Mouse (Mus musculus): Measurements from ENCODE around the gene Cisd3. TPM values are rescaled to one million over a fixed set of nuclear protein-coding genes. Genes with fewer than 3 reads are reported as not detected.
"Not testable (repeated sequence)": the region's sequence is repeated elsewhere in the genome, so short reads cannot be mapped to it uniquely, and the experiment has no call there.

Gene Cisd3
- polyA plus RNA-seq (2016; fragmentation: Nextera tagmentation; extraction: Ambion mirVana) = 11.6 and 13.7 TPM in 2 replicates

DNA sequence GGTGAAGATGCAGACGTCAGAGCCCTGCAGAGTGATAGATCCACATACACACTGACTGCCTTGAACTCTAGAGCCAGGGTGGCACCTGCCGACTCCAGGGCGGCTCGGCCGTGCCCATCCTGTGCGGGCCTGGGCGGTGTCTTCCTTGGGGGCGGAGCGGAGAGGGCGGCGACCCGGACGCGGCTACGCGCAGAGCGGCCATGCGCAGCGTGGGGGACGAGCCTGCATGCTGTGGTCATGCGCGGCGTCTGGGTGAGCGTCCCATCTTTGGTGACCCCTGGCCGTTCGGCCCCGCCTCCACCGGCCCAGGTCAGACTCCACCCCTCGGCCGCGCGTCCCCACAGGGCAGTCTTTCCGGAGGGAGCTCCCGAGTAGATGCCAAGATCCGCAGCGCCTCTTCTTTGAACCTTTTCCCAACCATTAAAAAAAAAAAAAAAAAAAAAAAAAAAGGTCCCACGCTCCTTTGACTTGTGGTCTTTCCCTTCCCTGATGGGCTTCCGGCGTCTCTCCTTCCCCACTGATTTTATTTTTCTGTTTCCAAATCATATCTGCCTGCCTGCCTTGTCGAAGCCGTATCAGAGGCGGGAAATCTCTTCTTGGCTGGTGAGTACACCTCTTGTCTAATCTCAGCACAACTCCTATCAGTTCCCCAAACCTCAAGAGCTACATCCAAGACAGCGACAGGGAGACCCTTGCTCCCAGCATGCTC lies at the start of gene Cisd3:
TSS of gene Cisd3 (plus strand) at position 214 of the 709 bp plus-strand sequence.
- no peak within 1 kb of the TSS for H3K27ac ChIP-seq

DNA sequence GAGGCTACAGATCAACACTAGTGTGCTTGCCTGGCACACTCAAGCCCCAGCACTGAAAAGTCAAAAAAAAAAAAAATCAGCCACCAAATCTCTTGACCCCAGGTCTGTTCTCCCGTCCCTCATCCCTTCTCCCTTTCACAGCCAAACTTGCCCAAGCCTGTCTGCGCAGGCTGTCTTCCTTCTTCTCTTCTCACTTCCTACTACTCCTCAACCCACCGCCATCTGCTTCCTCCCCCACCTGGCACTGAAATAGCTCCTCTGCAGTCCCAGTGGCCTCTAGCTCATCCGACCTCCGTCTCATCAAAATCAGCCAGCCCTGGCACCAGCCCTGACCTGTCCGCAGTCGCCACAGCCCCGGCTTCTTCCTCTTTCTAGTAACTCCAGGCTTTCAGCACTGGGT lies 44.0 kb upstream of the Cisd3 start:
- H3K36me3 ChIP-seq = no peaks in the 10 kb centered on the region
- no peaks in the 10 kb centered on the region for H3K27me3 ChIP-seq
- H3K4me3 ChIP-seq = no peak overlapping the region
- H3K4me1 ChIP-seq = no peaks in the 10 kb centered on the region
- H3K9me3 ChIP-seq = no peaks in the 10 kb centered on the region
- ATAC-seq (ENCODE audit: insufficient number of reproducible peaks, insufficient read depth, low FRiP score, low TSS enrichment) = no peak
- no peak overlapping the region for H3K4me2 ChIP-seq (replicated peaks)
- no peak overlapping the region for H3K9ac ChIP-seq
- 65% methylated on average over 8 of the region's 8 CpGs for WGBS
- H3K27ac ChIP-seq = no peak overlapping the region

More for the DNA sequence above, at the start of gene Cisd3:
- Histone ChIP-seq H3K9me3 (no peaks in the 10 kb centered on the region), H3K4me3 (peak within 1 kb of the TSS; percentile 38), H3K9ac (peak within 1 kb of the TSS; percentile 53; the same call in 1 of the 2 replicates), H3K27me3 (no peaks in the 10 kb centered on the region), H3K4me2 (replicated peaks) (peak within 1 kb of the TSS; percentile 83), H3K4me1 (peaks cover 9% of the 10 kb centered on the region), H3K36me3 (peaks cover 44% of the 10 kb centered on the region)
- ATAC-seq (ENCODE audit: insufficient number of reproducible peaks, insufficient read depth, low FRiP score, low TSS enrichment) = peak; percentile 64
- WGBS = under 1% methylated on average over 42 of the region's 43 CpGs

DNA sequence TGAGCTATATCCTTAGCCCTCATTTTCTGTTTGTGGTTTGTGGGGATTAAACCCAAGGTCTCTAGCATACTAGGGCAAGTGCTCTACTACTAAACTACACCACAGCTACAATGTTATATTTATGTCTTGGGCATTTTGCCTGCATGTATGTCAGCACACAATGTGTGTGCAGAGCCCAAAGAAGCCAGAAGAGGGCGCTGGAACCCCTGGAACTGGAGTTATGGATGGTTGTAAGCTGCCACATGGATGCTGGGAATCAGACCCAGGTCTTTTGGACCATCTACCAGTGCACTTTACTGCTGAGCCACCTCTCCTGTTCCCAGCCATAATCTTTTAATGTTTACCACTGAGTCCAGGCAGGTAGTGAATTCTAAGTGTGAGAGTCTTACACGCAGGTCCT lies 42.9 kb upstream of the Cisd3 start:
- H3K27ac ChIP-seq = no peak overlapping the region
- no peaks in the 10 kb centered on the region for H3K9me3 ChIP-seq
- no peaks in the 10 kb centered on the region for H3K4me1 ChIP-seq
- H3K9ac ChIP-seq = no peak overlapping the region
- ATAC-seq (ENCODE audit: insufficient number of reproducible peaks, insufficient read depth, low FRiP score, low TSS enrichment) = no peak
- H3K36me3 ChIP-seq = no peaks in the 10 kb centered on the region
- H3K4me3 ChIP-seq = no peak overlapping the region
- 48% methylated on average over 2 of the region's 2 CpGs for WGBS
- no peak overlapping the region for H3K4me2 ChIP-seq (replicated peaks)
- H3K27me3 ChIP-seq = no peaks in the 10 kb centered on the region

DNA sequence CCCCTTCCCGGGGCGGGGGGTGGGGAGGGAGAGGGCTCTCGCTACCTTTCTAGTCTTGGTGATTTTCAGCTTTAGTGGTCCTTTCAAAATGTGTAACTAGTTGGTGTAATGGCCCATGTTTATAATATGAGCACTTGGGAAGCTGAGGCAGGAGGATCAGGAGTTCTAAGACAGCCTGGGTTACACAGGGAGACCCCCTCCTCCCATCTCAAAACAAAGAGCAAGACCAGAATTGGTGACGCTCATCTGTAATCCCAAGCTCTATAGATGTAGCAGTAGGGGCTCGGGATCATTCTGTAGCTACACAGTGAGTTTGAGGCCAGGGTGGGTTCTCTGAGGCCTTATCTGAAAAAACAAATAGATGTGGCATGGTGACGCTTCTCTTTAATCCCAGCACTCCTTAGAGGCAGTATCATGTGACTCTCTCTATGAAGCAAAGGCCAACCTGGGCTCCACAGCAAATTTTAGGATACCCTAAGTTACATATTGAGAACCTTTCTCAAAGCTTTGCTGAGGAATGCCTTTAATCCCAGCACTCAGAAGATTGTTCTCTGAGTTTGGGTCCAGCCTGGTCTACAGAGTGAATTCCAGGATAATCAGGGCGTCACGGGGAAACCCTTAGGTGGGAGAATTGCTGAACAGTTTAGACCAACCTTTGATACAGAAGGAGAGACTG lies 42.1 kb upstream of the Cisd3 start:
- Histone ChIP-seq H3K9me3 (no peaks in the 10 kb centered on the region), H3K4me1 (no peaks in the 10 kb centered on the region), H3K4me2 (replicated peaks) (no peak overlapping the region), H3K27me3 (no peaks in the 10 kb centered on the region), H3K9ac (no peak overlapping the region), H3K4me3 (no peak overlapping the region), H3K27ac (no peak overlapping the region), H3K36me3 (no peaks in the 10 kb centered on the region)
- 74% methylated on average over 8 of the region's 8 CpGs for WGBS
- ATAC-seq (ENCODE audit: insufficient number of reproducible peaks, insufficient read depth, low FRiP score, low TSS enrichment) = no peak

DNA sequence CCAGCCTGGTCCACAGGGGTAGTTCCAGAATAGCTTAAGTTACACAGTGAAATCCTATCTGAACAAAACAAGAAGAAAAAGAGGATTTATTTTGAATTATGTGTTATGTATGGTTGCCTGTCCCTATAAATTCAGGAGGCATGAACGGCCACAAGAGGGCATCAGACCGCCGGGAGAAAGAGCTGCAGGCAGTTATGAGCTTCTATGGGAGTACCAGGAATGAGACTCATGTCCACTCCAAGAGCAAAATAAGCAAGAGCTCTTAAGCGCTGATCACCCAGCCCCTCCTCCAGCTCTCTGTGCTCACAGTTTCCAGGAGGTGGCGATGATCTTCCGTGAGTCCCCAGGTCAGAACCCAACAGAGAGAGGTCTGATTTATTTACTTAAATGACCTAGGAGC lies 40.8 kb upstream of the Cisd3 start:
- H3K9me3 ChIP-seq = no peaks in the 10 kb centered on the region
- H3K27ac ChIP-seq = no peak overlapping the region
- ATAC-seq (ENCODE audit: insufficient number of reproducible peaks, insufficient read depth, low FRiP score, low TSS enrichment) = no peak
- H3K36me3 ChIP-seq = no peaks in the 10 kb centered on the region
- no peak overlapping the region for H3K4me3 ChIP-seq
- WGBS = 6% methylated on average over 6 of the region's 6 CpGs
- H3K4me2 ChIP-seq (replicated peaks) = no peak overlapping the region
- H3K9ac ChIP-seq = no peak overlapping the region
- H3K4me1 ChIP-seq = no peaks in the 10 kb centered on the region
- no peaks in the 10 kb centered on the region for H3K27me3 ChIP-seq

DNA sequence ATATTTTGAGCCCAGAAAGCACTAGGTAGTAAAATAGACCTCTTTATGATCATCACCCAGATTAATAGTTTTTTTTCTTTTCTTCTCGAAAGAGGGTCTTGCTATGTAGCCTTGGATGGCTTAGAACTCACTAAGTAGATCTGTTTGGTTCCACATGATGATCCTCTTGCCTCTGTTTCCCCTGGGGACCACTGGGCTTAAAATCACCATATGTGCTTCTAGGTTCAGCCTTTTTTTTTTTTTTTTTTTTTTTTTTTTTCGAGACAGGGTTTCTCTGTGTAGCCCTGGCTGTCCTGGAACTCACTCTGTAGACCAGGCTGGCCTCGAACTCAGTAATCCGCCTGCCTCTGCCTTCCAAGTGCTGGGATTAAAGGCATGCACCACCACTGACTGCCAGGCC lies 37.1 kb upstream of the Cisd3 start:
- H3K27ac ChIP-seq; H3K36me3 ChIP-seq; H3K4me2 ChIP-seq (replicated peaks); H3K4me3 ChIP-seq; H3K27me3 ChIP-seq; H3K9me3 ChIP-seq; H3K9ac ChIP-seq; H3K4me1 ChIP-seq; ATAC-seq (ENCODE audit: insufficient number of reproducible peaks, insufficient read depth, low FRiP score, low TSS enrichment): not testable (repeated sequence)
- 72% methylated on average over 4 of the region's 4 CpGs for WGBS

DNA sequence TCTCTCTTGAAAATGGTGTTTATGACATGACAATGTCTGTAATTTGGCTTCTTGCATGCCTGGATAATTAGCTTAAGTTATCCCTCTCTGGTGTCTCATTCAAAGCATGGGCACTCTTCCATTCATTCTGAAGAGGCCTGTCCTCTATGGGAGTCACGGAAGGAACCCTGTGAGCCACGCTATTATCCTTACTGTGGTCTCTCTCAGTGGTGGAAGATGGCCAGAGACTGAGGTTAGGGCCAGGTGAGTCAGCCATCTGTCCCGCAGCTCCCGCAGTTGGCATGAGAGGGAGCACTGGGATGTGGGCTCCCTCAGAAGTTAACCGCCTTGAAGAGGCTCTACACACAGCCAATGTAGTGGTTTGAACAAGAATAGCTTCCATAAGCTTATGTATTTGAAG lies 35.3 kb upstream of the Cisd3 start:
- no peak overlapping the region for H3K4me3 ChIP-seq
- no peaks in the 10 kb centered on the region for H3K36me3 ChIP-seq
- no peak overlapping the region for H3K4me2 ChIP-seq (replicated peaks)
- H3K27ac ChIP-seq = no peak overlapping the region
- H3K9me3 ChIP-seq = no peaks in the 10 kb centered on the region
- no peaks in the 10 kb centered on the region for H3K27me3 ChIP-seq
- no peak overlapping the region for H3K9ac ChIP-seq
- ATAC-seq (ENCODE audit: insufficient number of reproducible peaks, insufficient read depth, low FRiP score, low TSS enrichment) = no peak
- H3K4me1 ChIP-seq = no peaks in the 10 kb centered on the region
- WGBS = 65% methylated on average over 5 of the region's 5 CpGs

DNA sequence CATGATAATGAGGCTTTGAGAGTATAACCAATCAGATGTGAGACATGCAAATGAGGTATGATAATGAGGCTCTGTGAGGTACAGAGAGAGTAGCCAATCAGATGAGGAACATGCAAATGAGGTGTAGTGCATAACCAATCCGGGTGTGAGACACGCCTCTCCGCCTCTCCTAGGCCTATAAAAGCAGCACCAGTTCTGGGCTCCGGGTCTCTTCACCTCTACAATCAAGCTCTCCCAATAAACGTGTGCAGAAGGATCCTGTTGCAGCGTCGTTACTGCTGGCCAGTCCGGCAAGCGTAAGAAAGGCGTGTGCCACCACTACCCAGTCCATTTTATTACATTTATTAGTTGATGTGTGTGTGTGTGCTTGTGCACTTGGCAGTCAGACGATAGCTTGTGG lies 32.2 kb upstream of the Cisd3 start:
- H3K4me1 ChIP-seq; H3K27me3 ChIP-seq; H3K4me2 ChIP-seq (replicated peaks); H3K4me3 ChIP-seq; H3K36me3 ChIP-seq; ATAC-seq (ENCODE audit: insufficient number of reproducible peaks, insufficient read depth, low FRiP score, low TSS enrichment); H3K9ac ChIP-seq; H3K9me3 ChIP-seq; H3K27ac ChIP-seq: not testable (repeated sequence)
- 92% methylated on average over 11 of the region's 11 CpGs for WGBS

DNA sequence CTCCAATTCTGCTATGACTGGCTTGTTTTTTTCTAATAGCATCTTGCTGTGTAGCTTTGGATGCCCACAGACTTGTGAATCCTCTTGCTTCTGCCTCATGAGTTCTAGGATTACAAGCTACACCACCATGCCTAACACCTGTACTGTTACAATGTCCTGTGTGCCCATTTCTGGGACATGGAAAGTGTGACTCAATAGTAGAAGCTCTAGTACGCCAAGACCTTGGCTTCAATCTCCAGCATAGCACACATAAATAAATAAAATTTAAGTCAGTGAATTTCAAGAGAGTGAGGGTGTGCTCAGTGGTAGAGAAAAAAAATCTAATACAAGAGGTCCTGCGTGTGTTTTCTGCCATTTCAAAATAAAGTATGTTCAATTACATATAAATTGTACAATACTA lies 31.4 kb upstream of the Cisd3 start:
- H3K9ac ChIP-seq = no peak overlapping the region
- H3K4me2 ChIP-seq (replicated peaks) = no peak overlapping the region
- 87% methylated on average over 2 of the region's 2 CpGs for WGBS
- no peak overlapping the region for H3K4me3 ChIP-seq
- no peak overlapping the region for H3K27ac ChIP-seq
- no peaks in the 10 kb centered on the region for H3K36me3 ChIP-seq
- H3K9me3 ChIP-seq = no peaks in the 10 kb centered on the region
- peaks cover 4% of the 10 kb centered on the region; the same call in 1 of the 2 replicates for H3K4me1 ChIP-seq
- no peaks in the 10 kb centered on the region for H3K27me3 ChIP-seq
- ATAC-seq (ENCODE audit: insufficient number of reproducible peaks, insufficient read depth, low FRiP score, low TSS enrichment) = no peak

DNA sequence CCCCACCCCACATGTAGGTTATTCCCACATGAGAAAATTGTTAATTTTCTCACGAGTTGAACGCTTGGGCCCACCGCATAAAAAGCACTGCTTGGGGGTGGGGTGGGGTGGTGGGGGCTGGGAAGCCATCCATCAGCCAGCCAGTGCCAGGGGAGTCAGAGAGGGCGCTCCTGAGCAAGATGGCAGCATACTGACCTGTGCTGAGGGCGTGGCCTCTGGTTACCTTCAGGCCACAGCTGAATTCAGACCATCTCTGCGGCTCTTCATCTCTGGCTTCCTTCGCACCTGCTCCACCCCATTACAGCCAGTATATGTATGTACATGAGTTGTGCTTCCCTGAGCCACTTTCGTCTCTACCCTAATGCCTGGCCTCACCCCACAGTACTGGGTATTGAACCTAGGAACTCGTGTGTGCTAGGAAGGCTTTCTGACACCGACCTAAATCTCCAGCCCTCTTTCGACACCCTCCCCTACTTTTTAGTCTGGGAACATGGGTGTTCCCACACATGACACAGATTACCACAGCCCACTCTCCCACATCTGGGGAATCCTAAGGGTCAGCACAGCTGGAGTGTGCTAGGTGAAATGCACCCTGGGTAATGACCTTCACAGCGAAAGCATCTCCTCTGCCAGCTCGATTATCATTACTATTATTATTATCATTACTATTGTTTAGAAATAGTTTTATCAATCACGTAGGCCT lies 29.2 kb upstream of the Cisd3 start:
- 73% methylated on average over 14 of the region's 14 CpGs for WGBS
- peaks cover 1% of the 10 kb centered on the region; the same call in 1 of the 2 replicates for H3K27me3 ChIP-seq
- H3K4me1 ChIP-seq = peaks cover 18% of the 10 kb centered on the region
- no peak overlapping the region for H3K4me2 ChIP-seq (replicated peaks)
- H3K4me3 ChIP-seq = no peak overlapping the region
- H3K27ac ChIP-seq = no peak overlapping the region
- H3K36me3 ChIP-seq = no peaks in the 10 kb centered on the region
- H3K9ac ChIP-seq = no peak overlapping the region
- ATAC-seq (ENCODE audit: insufficient number of reproducible peaks, insufficient read depth, low FRiP score, low TSS enrichment) = no peak
- no peaks in the 10 kb centered on the region for H3K9me3 ChIP-seq

DNA sequence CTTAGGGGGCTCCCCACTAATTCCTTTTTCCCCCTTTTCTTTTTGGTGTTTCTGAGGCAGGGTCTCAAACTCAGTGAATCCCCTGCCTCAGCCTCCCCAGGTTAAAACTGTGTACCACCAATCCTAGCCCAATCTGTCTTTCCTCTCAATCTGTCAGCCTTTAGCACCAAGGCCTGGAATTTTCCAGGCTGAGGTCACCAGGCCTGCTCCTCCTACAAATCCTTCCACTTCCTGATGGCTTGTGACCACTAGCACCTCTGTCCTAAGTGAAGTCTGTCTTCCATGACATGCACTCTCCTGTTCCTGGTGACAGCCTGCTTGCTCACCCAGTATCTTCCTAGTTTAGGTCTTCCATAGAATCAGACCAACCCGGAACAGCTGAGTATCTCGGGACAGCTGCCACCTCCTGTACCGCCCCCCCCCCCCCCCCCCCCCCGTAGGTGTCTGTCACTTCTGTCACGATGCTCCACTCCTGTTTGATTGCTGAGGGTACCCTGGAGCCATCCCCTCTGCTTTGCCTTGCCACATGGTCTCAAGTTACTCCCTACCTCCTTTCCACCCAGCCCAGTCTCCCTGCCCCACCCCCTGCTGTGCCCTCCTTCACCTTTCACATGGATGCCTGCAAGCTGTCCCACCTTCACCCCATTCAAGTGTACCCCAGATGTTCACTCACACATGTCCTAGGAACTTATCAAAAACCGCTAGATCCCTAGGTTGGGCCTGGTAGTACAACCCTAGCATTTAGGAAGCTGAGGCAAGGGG lies 28.3 kb upstream of the Cisd3 start:
- Histone ChIP-seq H3K9ac (no peak overlapping the region), H3K27ac (no peak overlapping the region), H3K4me3 (no peak overlapping the region), H3K36me3 (no peaks in the 10 kb centered on the region), H3K9me3 (no peaks in the 10 kb centered on the region), H3K27me3 (peaks cover 7% of the 10 kb centered on the region), H3K4me2 (replicated peaks) (no peak overlapping the region), H3K4me1 (peaks cover 28% of the 10 kb centered on the region)
- ATAC-seq (ENCODE audit: insufficient number of reproducible peaks, insufficient read depth, low FRiP score, low TSS enrichment) = no peak
- 49% methylated on average over 4 of the region's 6 CpGs for WGBS

Data from embryonic facial prominence, embryonic 12.5 days (tissue).